Comparison of ENCODE assay signal across 8 mouse cellular contexts in genomic region chr3:126723021-126723449, GRCm38 (mm10).
DNase-seq lines count a peak whose midpoint lies in the region; ATAC-seq and TF ChIP-seq lines count a peak whose summit lies in the region.
"Had no signal": no experiment of that assay in that cellular context is flagged by ENCODE, and none has a peak within 500 bp of the region (broad histone marks: within the 10 kb centered on the region; RNA-seq: fewer than 3 reads in every experiment).

No protein-coding gene starts in this region.

- no peak overlapping the region for H3K4me3 ChIP-seq in neural tube, embryonic 15.5 days (replicated peaks)
- H3K4me3 ChIP-seq in lung, adult 2 months (replicated peaks; ENCODE audit: extremely low read depth, low read depth, low read length): no peak overlapping the region
- no peak overlapping the region for H3K4me3 ChIP-seq in intestine, embryonic 16.5 days (ENCODE audit: low read length)
- H3K4me3 ChIP-seq: stomach, embryonic 15.5 days had no signal

- 63% methylated on average over 5 of the region's 5 CpGs for whole genome bisulfite sequencing in neural tube, embryonic 15.5 days
- whole genome bisulfite sequencing in lung, adult 2 months: 78% methylated on average over 5 of the region's 5 CpGs
- WGBS in intestine, embryonic 16.5 days: 86% methylated on average over 5 of the region's 5 CpGs

- no peak for DNase-seq in neural tube, embryonic 10.5 days (ENCODE audit: extremely low spot score, low spot score)
- DNase-seq in fibroblast of lung, adult 2 months (ENCODE audit: low read depth): peak; percentile 56
- peak; percentile 29 to 36 for DNase-seq in layer of hippocampus, postnatal 25 days (ENCODE audit: extremely low spot score in 1 of 2, low spot score in 1 of 2)
- DNase-seq in lung, adult 2 months: no peak
- DNase-seq in lung, postnatal 4 days: no peak

- no peaks in the 10 kb centered on the region for H3K36me3 ChIP-seq in neural tube, embryonic 15.5 days
- no peaks in the 10 kb centered on the region for H3K36me3 ChIP-seq in intestine, embryonic 16.5 days (ENCODE audit: control insufficient read depth, insufficient read depth, low read length)
- H3K36me3 ChIP-seq: stomach, embryonic 15.5 days had no signal

- H3K9me3 ChIP-seq in neural tube, embryonic 15.5 days (replicated peaks): no peaks in the 10 kb centered on the region
- H3K9me3 ChIP-seq in intestine, embryonic 16.5 days (ENCODE audit: control insufficient read depth, low read length): no peaks in the 10 kb centered on the region
- H3K9me3 ChIP-seq: stomach, embryonic 15.5 days had no signal

- no peak overlapping the region for H3K9ac ChIP-seq in neural tube, embryonic 15.5 days (replicated peaks)
- H3K9ac ChIP-seq in intestine, embryonic 16.5 days (ENCODE audit: low read depth, low read length): no peak overlapping the region
- H3K9ac ChIP-seq: stomach, embryonic 15.5 days had no signal

- H3K27me3 ChIP-seq in neural tube, embryonic 15.5 days (replicated peaks): no peaks in the 10 kb centered on the region
- no peaks in the 10 kb centered on the region for H3K27me3 ChIP-seq in intestine, embryonic 16.5 days (replicated peaks; ENCODE audit: control insufficient read depth, insufficient read depth, low read length)
- H3K27me3 ChIP-seq: stomach, embryonic 15.5 days had no signal

- no peak for ATAC-seq in neural tube, embryonic 15.5 days (ENCODE audit: low FRiP score)
- no peak for ATAC-seq in intestine, embryonic 16.5 days

- no peak for TF ChIP-seq POLR2A in lung, adult 2 months (IDR thresholded peaks at IDR 0.05; ENCODE audit: borderline replicate concordance, extremely low read depth, low read depth, low read length)

- no peak overlapping the region for H3K4me2 ChIP-seq in neural tube, embryonic 15.5 days
- no peak overlapping the region for H3K4me2 ChIP-seq in intestine, embryonic 16.5 days (ENCODE audit: low read depth, low read length)
- H3K4me2 ChIP-seq: stomach, embryonic 15.5 days had no signal

- TF ChIP-seq CTCF in lung, adult 2 months (IDR thresholded peaks at IDR 0.05; ENCODE audit: insufficient read depth, low read length): no peak

- peak overlapping the region; percentile 67 for H3K27ac ChIP-seq in neural tube, embryonic 15.5 days (replicated peaks)
- no peak overlapping the region for H3K27ac ChIP-seq in intestine, embryonic 16.5 days (ENCODE audit: low read length)
- H3K27ac ChIP-seq: stomach, embryonic 15.5 days had no signal

- peaks cover 11% of the 10 kb centered on the region; the same call in 1 of the 2 replicates for H3K4me1 ChIP-seq in neural tube, embryonic 15.5 days
- H3K4me1 ChIP-seq in lung, adult 2 months (ENCODE audit: control insufficient read depth, insufficient read depth, low read length): no peaks in the 10 kb centered on the region
- no peaks in the 10 kb centered on the region for H3K4me1 ChIP-seq in intestine, embryonic 16.5 days (ENCODE audit: control insufficient read depth, insufficient read depth, low read length)
- H3K4me1 ChIP-seq: stomach, embryonic 15.5 days had no signal

Comparison
In these comparisons a context has a peak if more than half of its experiments do, and no peak if none do; other contexts are left out.
1. DNase-seq: peak in fibroblast of lung, adult 2 months (single experiment) and layer of hippocampus, postnatal 25 days (2 of 2); none in neural tube, embryonic 10.5 days (single experiment), lung, adult 2 months (single experiment) and lung, postnatal 4 days (0 of 2).